Mouse (Mus musculus): ENCODE data around the gene Rab40c. TPM values are rescaled to one million over a fixed set of nuclear protein-coding genes. Genes with fewer than 3 reads are reported as not detected.

The Rab40c gene
- polyA plus RNA-seq, 1 experiment, result 51.3 TPM

Other genes starting within 250 kb of the Rab40c start
- not detected in 2 replicates for gene Gng13, start 202.6 kb downstream of the Rab40c start, polyA plus RNA-seq (2012; rRNA removed)
- 2.6 and 2.9 TPM in 2 replicates for gene Chtf18, start 192.3 kb downstream of the Rab40c start, polyA plus RNA-seq (2012; rRNA removed)
- gene Rpusd1, start 192.1 kb downstream of the Rab40c start, polyA plus RNA-seq (2012; rRNA removed), result 25.8 and 28.8 TPM in 2 replicates
- 0.36 and 0.38 TPM in 2 replicates for gene Mslnl, start 183.7 kb downstream of the Rab40c start, polyA plus RNA-seq (2012; rRNA removed)
- 17.7 and 34.7 TPM in 2 replicates for gene Msln, start 165.3 kb downstream of the Rab40c start, polyA plus RNA-seq (2012; rRNA removed)
- 19.1 and 23.9 TPM in 2 replicates for gene Narfl, start 146.0 kb downstream of the Rab40c start, polyA plus RNA-seq (2012; rRNA removed)
- gene Haghl, start 134.1 kb downstream of the Rab40c start, polyA plus RNA-seq (2012; rRNA removed), result 45.8 and 47.3 TPM in 2 replicates
- 0.29 and 0.30 TPM in 2 replicates for gene Ccdc78, start 133.1 kb downstream of the Rab40c start, polyA plus RNA-seq (2012; rRNA removed)
- 105 and 133 TPM in 2 replicates for gene Fam173a, start 126.8 kb downstream of the Rab40c start, polyA plus RNA-seq (2012; rRNA removed)
- gene AC134908.4, start 124.1 kb downstream of the Rab40c start, polyA plus RNA-seq (2012; rRNA removed), result 0.23 TPM in 1 of 2 replicates, not detected in the other
- 22.2 and 31.4 TPM in 2 replicates for gene Metrn, start 122.6 kb downstream of the Rab40c start, polyA plus RNA-seq (2012; rRNA removed)
- gene Fbxl16, start 110.6 kb downstream of the Rab40c start, polyA plus RNA-seq (2012; rRNA removed), result 0.58 and 0.81 TPM in 2 replicates
- gene Wdr24, start 96.1 kb downstream of the Rab40c start, polyA plus RNA-seq (2012; rRNA removed), result 32.1 and 36.4 TPM in 2 replicates
- 91.2 and 94.5 TPM in 2 replicates for gene Jmjd8, start 90.9 kb downstream of the Rab40c start, polyA plus RNA-seq (2012; rRNA removed)
- gene Stub1, start 86.3 kb downstream of the Rab40c start, polyA plus RNA-seq (2012; rRNA removed), result 219 and 228 TPM in 2 replicates
- gene Rhbdl1, start 82.4 kb downstream of the Rab40c start, polyA plus RNA-seq (2012; rRNA removed), result 129 and 138 TPM in 2 replicates
- gene Gm20683, start 78.0 kb downstream of the Rab40c start, polyA plus RNA-seq (2012; rRNA removed), result 47.4 and 55.8 TPM in 2 replicates
- 54.0 and 60.0 TPM in 2 replicates for gene Rhot2, start 74.9 kb downstream of the Rab40c start, polyA plus RNA-seq (2012; rRNA removed)
- gene Wdr90, start 58.2 kb downstream of the Rab40c start, polyA plus RNA-seq (2012; rRNA removed), result 27.1 and 35.9 TPM in 2 replicates
- gene Mcrip2, start 51.0 kb downstream of the Rab40c start, polyA plus RNA-seq (2012; rRNA removed), result 58.8 and 61.7 TPM in 2 replicates
- 89.7 and 105 TPM in 2 replicates for gene Mettl26, start 44.7 kb downstream of the Rab40c start, polyA plus RNA-seq (2012; rRNA removed)
- 0.95 and 1.1 TPM in 2 replicates for gene Wfikkn1, start 38.9 kb downstream of the Rab40c start, polyA plus RNA-seq (2012; rRNA removed)
- 122 and 144 TPM in 2 replicates for gene Pigq, start 25.2 kb upstream of the Rab40c start, polyA plus RNA-seq (2012; rRNA removed)
- 7.0 and 12.9 TPM in 2 replicates for gene Nhlrc4, start 25.2 kb upstream of the Rab40c start, polyA plus RNA-seq (2012; rRNA removed)
- 2.4 TPM in 2 replicates for gene A930017K11Rik, start 32.8 kb upstream of the Rab40c start, polyA plus RNA-seq (2012; rRNA removed)
- gene Capn15, start 66.1 kb upstream of the Rab40c start, polyA plus RNA-seq (2012; rRNA removed), result 27.6 and 28.1 TPM in 2 replicates
- 29.9 and 35.0 TPM in 2 replicates for gene Rab11fip3, start 149.8 kb upstream of the Rab40c start, polyA plus RNA-seq (2012; rRNA removed)
- gene Decr2, start 170.6 kb upstream of the Rab40c start, polyA plus RNA-seq (2012; rRNA removed), result 24.3 and 24.4 TPM in 2 replicates
- gene Nme4, start 175.9 kb upstream of the Rab40c start, polyA plus RNA-seq (2012; rRNA removed), result 7.2 and 9.4 TPM in 2 replicates
- gene Tmem8, start 193.6 kb upstream of the Rab40c start, polyA plus RNA-seq (2012; rRNA removed), result 65.0 and 70.0 TPM in 2 replicates
- 75.3 and 86.7 TPM in 2 replicates for gene Mrpl28, start 203.8 kb upstream of the Rab40c start, polyA plus RNA-seq (2012; rRNA removed)
- 16.8 and 19.5 TPM in 2 replicates for gene Axin1, start 219.0 kb upstream of the Rab40c start, polyA plus RNA-seq (2012; rRNA removed)